Mouse (Mus musculus) spleen, postnatal 4 days (tissue): ENCODE results near the gene Ube2e2.
"Not testable (repeated sequence)": the region's sequence is repeated elsewhere in the genome, so short reads cannot be mapped to it uniquely, and the experiment has no call there.

Experiments
- DNase-seq, 2 experiments: peaks; one replicate each; pipeline ENCODE4 v3.0.0; 2022; ENCODE audit warnings: low spot score in 2 of 2

Gene Ube2e2

GRCm38 (mm10) chr14:18754001-18754400 is 140.1 kb downstream of the Ube2e2 start:
- no peak for DNase-seq

GRCm38 (mm10) chr14:18731154-18731553 is 162.9 kb downstream of the Ube2e2 start:
- DNase-seq, result no peak

GRCm38 (mm10) chr14:18720601-18721591 is 173.2 kb downstream of the Ube2e2 start:
- DNase-seq, result no peak

GRCm38 (mm10) chr14:18716970-18717369 is 177.1 kb downstream of the Ube2e2 start:
- DNase-seq, result no peak

GRCm38 (mm10) chr14:18715529-18715928 is 178.5 kb downstream of the Ube2e2 start:
- DNase-seq, result no peak

- no peak for DNase-seq
These were observed 196.3 kb downstream of the Ube2e2 start for GRCm38 (mm10) chr14:18697662-18698225.

GRCm38 (mm10) chr14:18696418-18696817 is 197.6 kb downstream of the Ube2e2 start:
- not testable (repeated sequence) for DNase-seq

GRCm38 (mm10) chr14:18678121-18678836 is 215.8 kb downstream of the Ube2e2 start:
- no peak for DNase-seq

GRCm38 (mm10) chr14:18670712-18671111 is 223.4 kb downstream of the Ube2e2 start:
- no peak for DNase-seq

GRCm38 (mm10) chr14:18669301-18669935 is 224.6 kb downstream of the Ube2e2 start:
- DNase-seq, result no peak

- DNase-seq, result not testable (repeated sequence)
These were observed 225.8 kb downstream of the Ube2e2 start for GRCm38 (mm10) chr14:18668309-18668708.

GRCm38 (mm10) chr14:18667755-18668154 is 226.3 kb downstream of the Ube2e2 start:
- DNase-seq, result no peak

GRCm38 (mm10) chr14:18666251-18666650 is 227.8 kb downstream of the Ube2e2 start:
- DNase-seq, result no peak

GRCm38 (mm10) chr14:18665267-18666024 is 228.6 kb downstream of the Ube2e2 start:
- DNase-seq, result no peak

- DNase-seq, result no peak
These were observed 230.4 kb downstream of the Ube2e2 start for GRCm38 (mm10) chr14:18663666-18664065.

GRCm38 (mm10) chr14:18657777-18658753 is 236.0 kb downstream of the Ube2e2 start:
- DNase-seq, result no peak

- no peak for DNase-seq
These were observed 244.9 kb downstream of the Ube2e2 start for GRCm38 (mm10) chr14:18649123-18649675.

- no peak for DNase-seq
These were observed 252.4 kb downstream of the Ube2e2 start for GRCm38 (mm10) chr14:18641656-18642055.

GRCm38 (mm10) chr14:18638753-18639456 is 255.2 kb downstream of the Ube2e2 start:
- no peak for DNase-seq
